Mouse (Mus musculus) hindbrain, postnatal 0 days (tissue): Measurements from ENCODE around the gene Gatb. TPM values are rescaled to one million over a fixed set of nuclear protein-coding genes. Genes with fewer than 3 reads are reported as not detected.

Source experiments
- ATAC-seq: fragments of 200-750 bp; cut with Nextera tagmentation; 2 replicates; pipeline ENCODE4 v1.8.0; 2017; ENCODE audit warnings: mild to moderate bottlenecking, moderate TSS enrichment, moderate library complexity
- DNase-seq: peaks from one replicate; pipeline ENCODE4 v3.0.0-alpha.2; 2015; ENCODE audit warnings: low spot score
- H3K27ac ChIP-seq: fragments of 300-500 bp; sonication (generic); 2 replicates; pipeline ENCODE4 v1.5.1; 2014; ENCODE audit warnings: mild to moderate bottlenecking
- H3K27me3 ChIP-seq: fragments of 300-500 bp; sonication (generic); 2 replicates; pipeline ENCODE4 v1.6.1; 2014; ENCODE audit warnings: low read length, mixed read lengths; ENCODE audit not compliant: insufficient read depth
- H3K36me3 ChIP-seq: fragments of 300-500 bp; sonication (generic); 2 replicates; pipeline ENCODE4 v1.6.1; 2014; ENCODE audit warnings: low read length, mixed read lengths; ENCODE audit not compliant: insufficient read depth
- H3K4me1 ChIP-seq: fragments of 300-500 bp; sonication (generic); 2 replicates; pipeline ENCODE4 v1.6.1; 2014; ENCODE audit warnings: antibody characterized with exemption, low read length, mixed read lengths; ENCODE audit not compliant: insufficient read depth
- H3K4me2 ChIP-seq: fragments of 300-500 bp; sonication (generic); 2 replicates; pipeline ENCODE4 v1.6.1; 2014; ENCODE audit warnings: low read depth, mild to moderate bottlenecking, low read length, moderate library complexity, mixed read lengths
- H3K4me3 ChIP-seq: fragments of 300-500 bp; sonication (generic); 2 replicates; pipeline ENCODE4 v1.5.1; 2014; ENCODE audit warnings: low read length
- H3K9ac ChIP-seq: fragments of 300-500 bp; sonication (generic); replicated peaks from 2 replicates; pipeline ENCODE4 v1.6.1; 2014; ENCODE audit warnings: mild to moderate bottlenecking, low read length, moderate library complexity, mixed read lengths
- H3K9me3 ChIP-seq: fragments of 300-500 bp; sonication (generic); 2 replicates; pipeline ENCODE4 v1.6.1; 2016; ENCODE audit warnings: low read length, mixed read lengths
- CTCF ChIP-seq: IDR thresholded peaks from 2 replicates; pipeline ENCODE4 v1.5.1; 2016; ENCODE audit warnings: antibody characterized with exemption, control low read depth, low read depth
- WGBS: fragments of 180-500 bp; shearing (Covaris S2); extraction: QIAGEN DNeasy Blood & Tissue Kit; methylation state at CpG from one replicate; pipeline ENCODE4 v1.1.7; 2014; 5-methylcytosine and 5-hydroxymethylcytosine counted together
- polyA plus RNA-seq: library from polyadenylated mRNA; unstranded; fragments of >200 nt; fragmentation: Nextera tagmentation; extraction: Ambion mirVana; gene quantifications from 2 replicates; pipeline ENCODE4 v1.2.1, GENCODE M21; 2015
- total RNA-seq: library from RNA; depleted of rRNA; stranded (reverse); fragments of >200 nt; gene quantifications from 2 replicates; pipeline ENCODE4 v1.2.3, GENCODE M21; 2014

Gatb gene
- total and polyA plus RNA-seq, 2 experiments from 2014 or later: 18.4 to 44.8 TPM

- Histone ChIP-seq H3K4me2 (peak overlapping the region; percentile 55), H3K4me1 (no peaks in the 10 kb centered on the region), H3K9ac (no peak overlapping the region), H3K9me3 (no peaks in the 10 kb centered on the region), H3K36me3 (no peaks in the 10 kb centered on the region), H3K27me3 (no peaks in the 10 kb centered on the region), H3K4me3 (peak overlapping the region; percentile 68), H3K27ac (no peak overlapping the region)
- DNase-seq: no peak
- TF ChIP-seq CTCF: no peak
- 24% methylated on average over 6 of the region's 6 CpGs for WGBS
- no peak for ATAC-seq
Measured at GRCm38 (mm10) chr3:85573216-85573863, 579 bp upstream of the Gatb start.

DNA sequence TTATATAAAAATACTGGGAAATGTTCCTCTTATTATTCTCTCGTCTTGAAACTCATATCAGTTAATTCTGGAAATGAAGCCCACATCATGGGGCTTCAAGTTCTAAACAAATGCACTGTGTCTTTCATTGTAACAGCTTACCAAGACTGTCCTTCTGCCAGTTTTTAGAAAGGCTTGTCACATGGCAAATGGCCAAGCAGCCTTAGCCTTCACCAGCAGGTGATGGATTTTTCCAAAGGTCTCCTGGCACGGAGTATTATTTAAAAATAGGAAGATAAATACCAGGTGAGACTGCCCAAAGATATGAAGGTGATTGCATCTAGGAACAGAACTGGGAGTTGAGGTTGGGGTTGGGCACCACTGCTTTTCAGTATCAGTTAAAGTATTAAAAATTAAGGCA is 8.8 kb downstream of the Gatb start:
- ATAC-seq: no peak
- DNase-seq: no peak

GRCm38 (mm10) chr3:85583194-85583593 is 9.3 kb downstream of the Gatb start:
- DNase-seq: no peak
- ATAC-seq: no peak
- H3K36me3 ChIP-seq: no peaks in the 10 kb centered on the region; the same call in 1 of the 2 replicates
- no peaks in the 10 kb centered on the region for H3K9me3 ChIP-seq
- no peaks in the 10 kb centered on the region for H3K4me1 ChIP-seq
- no peak overlapping the region for H3K4me2 ChIP-seq
- H3K27me3 ChIP-seq: no peaks in the 10 kb centered on the region
- no peak overlapping the region for H3K4me3 ChIP-seq
- no peak overlapping the region for H3K9ac ChIP-seq
- TF ChIP-seq CTCF: no peak
- no peak overlapping the region for H3K27ac ChIP-seq
- WGBS: 89% methylated on average over 5 of the region's 5 CpGs

More for the DNA sequence above, 8.8 kb downstream of the Gatb start:
- H3K36me3 ChIP-seq: no peaks in the 10 kb centered on the region; the same call in 1 of the 2 replicates
- no peaks in the 10 kb centered on the region for H3K27me3 ChIP-seq
- TF ChIP-seq CTCF: no peak
- H3K27ac ChIP-seq: no peak overlapping the region
- H3K9me3 ChIP-seq: no peaks in the 10 kb centered on the region
- no peak overlapping the region for H3K4me3 ChIP-seq
- WGBS: 72% methylated on average over 2 of the region's 2 CpGs
- no peak overlapping the region for H3K9ac ChIP-seq
- H3K4me2 ChIP-seq: no peak overlapping the region
- no peaks in the 10 kb centered on the region for H3K4me1 ChIP-seq

- WGBS: 92% methylated on average over 4 of the region's 4 CpGs
- no peak for TF ChIP-seq CTCF
Measured at GRCm38 (mm10) chr3:85584966-85585365, 11.0 kb downstream of the Gatb start.

DNA sequence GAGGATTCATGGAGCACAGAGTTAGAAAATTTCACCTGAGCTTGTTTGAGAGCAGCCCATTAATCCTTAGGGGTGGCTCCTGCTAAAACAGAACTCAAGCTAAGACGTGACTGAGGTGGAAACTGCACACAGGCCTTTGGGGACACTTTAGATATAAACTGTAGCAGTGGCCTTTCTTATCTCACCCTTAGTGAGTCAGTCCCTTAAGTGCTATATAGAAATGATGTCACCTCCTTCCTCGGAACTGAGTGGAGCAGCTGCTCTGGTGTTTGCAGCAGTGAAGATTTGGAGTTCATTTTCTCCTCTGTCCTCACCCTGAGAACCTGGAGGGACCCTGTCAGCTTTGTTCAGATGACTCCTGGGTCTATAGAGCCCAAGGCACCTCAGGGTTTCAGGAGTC is 14.8 kb downstream of the Gatb start:
- Histone ChIP-seq H3K36me3 (no peaks in the 10 kb centered on the region; the same call in 1 of the 2 replicates), H3K4me3 (no peak overlapping the region), H3K9ac (no peak overlapping the region), H3K27ac (no peak overlapping the region), H3K4me1 (no peaks in the 10 kb centered on the region), H3K4me2 (no peak overlapping the region), H3K27me3 (no peaks in the 10 kb centered on the region), H3K9me3 (no peaks in the 10 kb centered on the region)
- TF ChIP-seq CTCF: no peak
- ATAC-seq (no peak), DNase-seq (no peak)
- WGBS: 60% methylated on average over 2 of the region's 2 CpGs

More at GRCm38 (mm10) chr3:85584966-85585365, 11.0 kb downstream of the Gatb start:
- no peak overlapping the region for H3K27ac ChIP-seq
- H3K4me1 ChIP-seq: no peaks in the 10 kb centered on the region
- no peak overlapping the region for H3K4me2 ChIP-seq
- H3K36me3 ChIP-seq: no peaks in the 10 kb centered on the region; the same call in 1 of the 2 replicates
- H3K27me3 ChIP-seq: no peaks in the 10 kb centered on the region
- H3K9me3 ChIP-seq: no peaks in the 10 kb centered on the region
- no peak for ATAC-seq
- H3K4me3 ChIP-seq: no peak overlapping the region
- DNase-seq: no peak
- no peak overlapping the region for H3K9ac ChIP-seq

DNA sequence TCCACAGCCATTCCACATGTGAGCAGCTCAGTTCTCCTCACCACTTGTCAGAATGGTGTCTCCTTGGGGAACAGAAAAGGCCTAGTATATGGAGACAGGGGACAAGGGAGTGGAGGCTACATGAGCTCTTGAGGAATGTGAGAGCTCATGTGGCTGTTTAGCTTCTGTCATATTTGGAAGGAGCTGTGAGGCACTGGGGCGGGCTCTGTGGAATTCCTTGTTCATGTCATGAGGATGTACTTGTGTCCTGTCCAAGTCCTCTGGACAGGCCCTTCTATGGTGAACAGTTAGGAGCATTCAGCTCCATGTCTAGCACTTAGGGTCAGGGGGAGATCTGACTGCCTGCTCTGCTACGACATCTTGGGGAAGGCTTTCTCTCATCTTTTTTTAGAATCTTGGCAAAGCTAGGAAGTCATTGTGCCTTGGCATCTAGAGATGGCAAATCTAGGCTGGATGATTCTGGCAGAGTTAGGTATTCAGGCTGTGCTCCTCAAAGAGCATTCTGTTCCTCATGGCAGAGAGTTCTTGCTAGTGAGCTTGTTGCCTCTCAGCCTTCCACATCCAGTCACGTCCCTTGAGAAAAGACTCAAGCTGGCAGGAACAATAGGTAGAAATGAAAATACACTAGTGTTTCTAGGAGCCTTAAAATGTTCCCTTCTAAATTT is 16.3 kb downstream of the Gatb start:
- H3K4me1 ChIP-seq: no peaks in the 10 kb centered on the region
- no peak overlapping the region for H3K9ac ChIP-seq
- H3K4me2 ChIP-seq: no peak overlapping the region
- no peak for TF ChIP-seq CTCF
- H3K27ac ChIP-seq: no peak overlapping the region
- no peaks in the 10 kb centered on the region for H3K27me3 ChIP-seq
- ATAC-seq (no peak), DNase-seq (no peak)
- H3K9me3 ChIP-seq: no peaks in the 10 kb centered on the region
- 82% methylated on average over 3 of the region's 3 CpGs for WGBS
- H3K4me3 ChIP-seq: no peak overlapping the region
- no peaks in the 10 kb centered on the region for H3K36me3 ChIP-seq

- TF ChIP-seq CTCF: no peak
- Histone ChIP-seq H3K4me2 (no peak overlapping the region), H3K9ac (no peak overlapping the region), H3K27ac (no peak overlapping the region), H3K36me3 (no peaks in the 10 kb centered on the region), H3K9me3 (no peaks in the 10 kb centered on the region), H3K27me3 (no peaks in the 10 kb centered on the region), H3K4me1 (no peaks in the 10 kb centered on the region), H3K4me3 (no peak overlapping the region)
- ATAC-seq (no peak), DNase-seq (no peak)
- WGBS: 84% methylated on average over 4 of the region's 4 CpGs
Measured at GRCm38 (mm10) chr3:85592067-85592466, 18.1 kb downstream of the Gatb start.
